Comparison of ENCODE assay signal across 8 mouse cellular contexts in the genomic region with DNA sequence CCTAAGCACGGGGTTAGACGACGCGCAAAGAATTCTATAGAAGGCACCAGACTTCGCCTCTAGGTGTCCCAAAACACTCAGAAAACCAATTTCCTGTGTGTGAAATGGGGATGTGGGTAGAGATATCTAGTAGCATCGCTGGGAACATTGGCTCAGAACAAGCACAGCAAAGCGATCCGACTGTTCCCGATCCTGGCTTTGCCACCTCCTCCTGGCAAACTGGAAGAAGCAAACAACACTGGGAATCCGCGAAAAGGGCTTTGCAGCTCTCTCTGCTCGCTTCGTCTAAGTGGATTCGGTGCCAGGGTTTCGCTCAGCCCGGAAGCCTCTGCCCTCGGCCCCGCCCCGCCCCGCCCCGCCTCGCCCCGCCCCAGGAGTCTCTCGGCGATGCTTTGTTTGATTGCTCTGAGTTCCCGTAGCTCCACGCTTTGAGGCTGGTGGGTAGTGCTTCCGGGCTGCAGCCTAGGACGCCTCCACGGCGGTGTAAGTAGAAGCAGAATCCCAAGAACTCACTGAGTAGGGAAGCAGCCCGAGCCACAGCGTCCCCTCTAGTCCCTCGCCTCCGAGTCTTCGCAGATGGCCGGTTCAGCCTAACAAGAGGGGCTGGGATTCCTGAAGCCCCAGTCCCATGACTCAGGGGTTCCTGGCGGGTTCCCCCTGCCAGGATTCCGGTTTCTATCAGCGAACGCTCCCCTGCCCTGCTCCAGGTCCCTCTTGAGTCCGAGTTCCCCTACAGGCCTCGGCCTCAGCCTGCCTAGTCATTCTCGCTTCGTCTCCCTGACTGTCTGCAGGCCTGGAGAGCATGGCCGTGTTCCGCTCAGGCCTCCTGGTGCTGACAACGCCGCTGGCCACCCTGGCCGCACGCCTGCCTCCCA. TPM values are rescaled to one million over a fixed set of nuclear protein-coding genes. Genes with fewer than 3 reads are reported as not detected.
DNase-seq lines count a peak whose midpoint lies in the region; ATAC-seq and TF ChIP-seq lines count a peak whose summit lies in the region.

A gene (plus strand): TSS at position 358 of the 875 bp plus-strand sequence.

- peak; percentile 67 for TF ChIP-seq CTCF in heart, adult 2 months (IDR thresholded peaks at IDR 0.05)

- intact Hi-C loops in heart, adult 2 months (cut with DNase I): loop anchor here (2.0 kb wide), 1 partner anchor 94 kb away; no protein-coding TSS in a partner anchor

- TF ChIP-seq POLR2A in heart, adult 2 months (IDR thresholded peaks at IDR 0.05; ENCODE audit: insufficient read depth, low read depth, low read length): peak; percentile 93

- peak; percentile 84; the same call in 1 of the 2 replicates for TF ChIP-seq EP300 in heart, adult 2 months (IDR thresholded peaks at IDR 0.05; ENCODE audit: insufficient read depth, low read depth, low read length)

- no peaks in the 10 kb centered on the region for H3K79me2 ChIP-seq in heart, adult 2 months (replicated peaks; ENCODE audit: control insufficient read depth, insufficient read depth, low read length)

- peaks cover 15% of the 10 kb centered on the region for H3K36me3 ChIP-seq in embryonic facial prominence, embryonic 13.5 days
- no peaks in the 10 kb centered on the region for H3K36me3 ChIP-seq in heart, adult 2 months (ENCODE audit: control insufficient read depth, insufficient read depth, low read length)
- peaks cover 15% of the 10 kb centered on the region for H3K36me3 ChIP-seq in limb, embryonic 13.5 days
- 0 out of 2 replicates have a peak, but pooled peaks cover 4% of the 10 kb centered on the region for H3K36me3 ChIP-seq in midbrain, embryonic 16.5 days (ENCODE audit: control insufficient read depth, insufficient read depth, low read length)

- WGBS in embryonic facial prominence, embryonic 13.5 days: 0% methylated on average over 51 of the region's 51 CpGs
- under 1% methylated on average over 51 of the region's 51 CpGs for WGBS in heart, adult 2 months
- under 1% methylated on average over 51 of the region's 51 CpGs for WGBS in limb, embryonic 13.5 days
- 0% methylated on average over 51 of the region's 51 CpGs for WGBS in midbrain, embryonic 16.5 days

- peaks cover 34% of the 10 kb centered on the region for H3K4me1 ChIP-seq in embryonic facial prominence, embryonic 13.5 days
- H3K4me1 ChIP-seq in heart, adult 2 months (ENCODE audit: control insufficient read depth, insufficient read depth, low read length): peaks cover 11% of the 10 kb centered on the region
- H3K4me1 ChIP-seq in limb, embryonic 13.5 days: peaks cover 37% of the 10 kb centered on the region
- peaks cover 20% of the 10 kb centered on the region for H3K4me1 ChIP-seq in midbrain, embryonic 16.5 days (ENCODE audit: control insufficient read depth, insufficient read depth, low read length)

- H3K27me3 ChIP-seq in embryonic facial prominence, embryonic 13.5 days: peaks cover 44% of the 10 kb centered on the region
- peaks cover 2% of the 10 kb centered on the region; the same call in 1 of the 2 replicates for H3K27me3 ChIP-seq in heart, adult 2 months (ENCODE audit: control insufficient read depth, insufficient read depth, low read length)
- peaks cover 44% of the 10 kb centered on the region for H3K27me3 ChIP-seq in limb, embryonic 13.5 days
- peaks cover 36% of the 10 kb centered on the region for H3K27me3 ChIP-seq in midbrain, embryonic 16.5 days (ENCODE audit: control insufficient read depth, insufficient read depth, low read depth, low read length)

- peak within 1 kb of the TSS; percentile 88 for H3K9ac ChIP-seq in embryonic facial prominence, embryonic 13.5 days
- H3K9ac ChIP-seq in heart, adult 2 months (ENCODE audit: low read depth, low read length): peak within 1 kb of the TSS; percentile 93
- peak within 1 kb of the TSS; percentile 85 for H3K9ac ChIP-seq in limb, embryonic 13.5 days
- peak within 1 kb of the TSS; percentile 93 for H3K9ac ChIP-seq in midbrain, embryonic 16.5 days (ENCODE audit: low read depth, low read length)

- H3K9me3 ChIP-seq in embryonic facial prominence, embryonic 13.5 days: no peaks in the 10 kb centered on the region
- H3K9me3 ChIP-seq in limb, embryonic 13.5 days: no peaks in the 10 kb centered on the region
- no peaks in the 10 kb centered on the region for H3K9me3 ChIP-seq in midbrain, embryonic 16.5 days (replicated peaks; ENCODE audit: control insufficient read depth, low read length, poor library complexity, severe bottlenecking)

- peak; percentile 84 for ATAC-seq in embryonic facial prominence, embryonic 13.5 days (ENCODE audit: insufficient number of reproducible peaks, insufficient read depth, low FRiP score, low TSS enrichment, low read depth)
- ATAC-seq in limb, embryonic 13.5 days (ENCODE audit: low FRiP score, low read depth): peak; percentile 91
- peak; percentile 91 for ATAC-seq in midbrain, embryonic 16.5 days

- H3K27ac ChIP-seq in embryonic facial prominence, embryonic 13.5 days: peak within 1 kb of the TSS; percentile 87
- peak within 1 kb of the TSS; percentile 92 for H3K27ac ChIP-seq in heart, adult 2 months
- H3K27ac ChIP-seq in limb, embryonic 13.5 days: peak within 1 kb of the TSS; percentile 85
- H3K27ac ChIP-seq in midbrain, embryonic 16.5 days (ENCODE audit: low read length): peak within 1 kb of the TSS; percentile 93

- peak; percentile 98 for DNase-seq in 3T3-L1 (ENCODE audit: low read depth, low spot score)
- peak; percentile 87 to 89 for DNase-seq in adrenal gland, postnatal 36 days
- DNase-seq in heart, adult 2 months: peak; percentile 86 to 89
- peak; percentile 85 to 88 for DNase-seq in kidney, adult 8-10 months
- DNase-seq in spleen, postnatal 10 days (ENCODE audit: low spot score in 2 of 2): peak; percentile 83

- H3K4me3 ChIP-seq in embryonic facial prominence, embryonic 13.5 days: peak within 1 kb of the TSS; percentile 71
- H3K4me3 ChIP-seq in heart, adult 2 months: peak within 1 kb of the TSS; percentile 78
- H3K4me3 ChIP-seq in limb, embryonic 13.5 days: peak within 1 kb of the TSS; percentile 89
- H3K4me3 ChIP-seq in midbrain, embryonic 16.5 days (ENCODE audit: low read depth, low read length): peak within 1 kb of the TSS; percentile 84

- peak within 1 kb of the TSS; percentile 99 for H3K4me2 ChIP-seq in embryonic facial prominence, embryonic 13.5 days
- peak within 1 kb of the TSS; percentile 91 for H3K4me2 ChIP-seq in limb, embryonic 13.5 days (replicated peaks)
- peak within 1 kb of the TSS; percentile 90 for H3K4me2 ChIP-seq in midbrain, embryonic 16.5 days (ENCODE audit: low read length)

RNA-seq across cellular contexts. Expression of the gene that starts here (rescaled TPM):
- total RNA-seq in adrenal gland, postnatal 36 days (2021): 100 to 1,000 TPM in 1 of 2 experiments, 10 to 100 TPM in 1; 71.3 to 111 TPM
- polyA plus RNA-seq in embryonic facial prominence, embryonic 13.5 days (2015; fragmentation: Nextera tagmentation; extraction: Ambion mirVana): 40.8 and 43.8 TPM in 2 replicates
- total RNA-seq in heart, adult 2 months (2021): 10 to 100 TPM; 15.8 to 17.5 TPM
- 22.1 and 24.6 TPM in 2 replicates for polyA plus RNA-seq in heart, adult 2 months (2012; rRNA removed)
- polyA plus RNA-seq in limb, embryonic 13.5 days (2015; fragmentation: Nextera tagmentation; extraction: Ambion mirVana): 38.1 and 41.6 TPM in 2 replicates
- 42.0 and 43.5 TPM in 2 replicates for polyA plus RNA-seq in midbrain, embryonic 16.5 days (2015; fragmentation: Nextera tagmentation; extraction: Ambion mirVana)

Comparison
In these comparisons a context has a peak if more than half of its experiments do, and no peak if none do; other contexts are left out.
1. Peak in every context shown above with its lines: DNase-seq, ATAC-seq, H3K4me3 ChIP-seq and H3K27ac ChIP-seq.